Mouse (Mus musculus) right cerebral cortex, postnatal 10 days (tissue): ENCODE data around the gene Col24a1.
"Not testable (repeated sequence)": the region's sequence is repeated elsewhere in the genome, so short reads cannot be mapped to it uniquely, and the experiment has no call there.

ENCODE experiments used
- DNase-seq, 2 experiments: peaks; one replicate each; pipeline ENCODE4 v3.0.0; 2021; ENCODE audit warnings: low spot score in 2 of 2

Gene Col24a1

GRCm38 (mm10) chr3:145353951-145354350 is 61.7 kb downstream of the Col24a1 start:
- no peak for DNase-seq

GRCm38 (mm10) chr3:145356865-145357487 is 64.7 kb downstream of the Col24a1 start:
- no peak for DNase-seq

GRCm38 (mm10) chr3:145365227-145365626 is 73.0 kb downstream of the Col24a1 start:
- DNase-seq, result no peak

- no peak for DNase-seq
Observed at GRCm38 (mm10) chr3:145367176-145367717, 75.0 kb downstream of the Col24a1 start.

- DNase-seq, result no peak
Observed at GRCm38 (mm10) chr3:145376298-145376697, 84.0 kb downstream of the Col24a1 start.

GRCm38 (mm10) chr3:145383095-145383494 is 90.8 kb downstream of the Col24a1 start:
- DNase-seq, result no peak

- DNase-seq, result no peak
Observed at GRCm38 (mm10) chr3:145386434-145386833, 94.2 kb downstream of the Col24a1 start.

GRCm38 (mm10) chr3:145390681-145391080 is 98.4 kb downstream of the Col24a1 start:
- DNase-seq, result no peak

GRCm38 (mm10) chr3:145391986-145392659 is 99.9 kb downstream of the Col24a1 start:
- DNase-seq, result no peak

- DNase-seq, result no peak
Observed at GRCm38 (mm10) chr3:145399173-145399572, 106.9 kb downstream of the Col24a1 start.

GRCm38 (mm10) chr3:145402257-145402656 is 110.0 kb downstream of the Col24a1 start:
- no peak for DNase-seq

- no peak for DNase-seq
Observed at GRCm38 (mm10) chr3:145402994-145403393, 110.7 kb downstream of the Col24a1 start.

- DNase-seq, result no peak
Observed at GRCm38 (mm10) chr3:145408045-145408444, 115.8 kb downstream of the Col24a1 start.

GRCm38 (mm10) chr3:145412137-145412536 is 119.9 kb downstream of the Col24a1 start:
- DNase-seq, result no peak

- DNase-seq, result no peak
Observed at GRCm38 (mm10) chr3:145414362-145414761, 122.1 kb downstream of the Col24a1 start.

GRCm38 (mm10) chr3:145417809-145418208 is 125.5 kb downstream of the Col24a1 start:
- DNase-seq, result no peak

GRCm38 (mm10) chr3:145420421-145420820 is 128.1 kb downstream of the Col24a1 start:
- no peak for DNase-seq

- no peak for DNase-seq
Observed at GRCm38 (mm10) chr3:145422044-145422443, 129.8 kb downstream of the Col24a1 start.

- DNase-seq, result no peak
Observed at GRCm38 (mm10) chr3:145438352-145438751, 146.1 kb downstream of the Col24a1 start.

GRCm38 (mm10) chr3:145439086-145439485 is 146.8 kb downstream of the Col24a1 start:
- DNase-seq, result no peak

GRCm38 (mm10) chr3:145440993-145441392 is 148.7 kb downstream of the Col24a1 start:
- DNase-seq, result no peak

- peak in 1 of 2 experiments; percentile 53 for DNase-seq
Observed at GRCm38 (mm10) chr3:145442268-145442667, 150.0 kb downstream of the Col24a1 start.

- DNase-seq, result not testable (repeated sequence)
Observed at GRCm38 (mm10) chr3:145443167-145443566, 150.9 kb downstream of the Col24a1 start.
